Mouse (Mus musculus) heart, adult 9 months (tissue): ENCODE results near the gene Zfyve28.

Experiments
- DNase-seq, 2 experiments: peaks; one replicate each; pipeline ENCODE4 v3.0.0; 2022; ENCODE audit warnings: low spot score in 2 of 2

Zfyve28 gene

GRCm38 (mm10) chr5:34252307-34252966 lies 35.8 kb downstream of the Zfyve28 start:
- DNase-seq = no peak

- DNase-seq = no peak
These were observed 36.5 kb downstream of the Zfyve28 start for GRCm38 (mm10) chr5:34251794-34252193.

GRCm38 (mm10) chr5:34250090-34250489 lies 38.2 kb downstream of the Zfyve28 start:
- no peak for DNase-seq

DNA sequence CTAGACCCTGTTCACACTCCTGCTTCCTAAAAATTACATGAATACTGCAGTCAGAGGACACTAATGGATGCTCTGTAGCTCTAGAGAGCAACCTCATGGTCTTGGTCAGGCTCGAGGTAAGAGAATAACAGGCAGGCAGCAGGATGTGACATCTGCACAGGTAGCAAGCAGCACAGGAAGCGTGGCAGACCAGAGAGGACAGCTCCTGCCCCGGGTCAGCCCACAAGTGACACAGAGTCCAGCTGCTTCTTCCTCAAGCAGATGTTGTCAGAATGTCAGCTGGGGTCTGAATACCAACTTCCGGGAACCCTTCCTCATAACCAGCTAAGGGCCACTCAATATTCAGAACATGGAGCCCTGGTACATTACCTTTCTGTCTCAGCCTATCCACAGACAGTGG lies 39.1 kb downstream of the Zfyve28 start:
- no peak for DNase-seq

- no peak for DNase-seq
These were observed 41.8 kb downstream of the Zfyve28 start for GRCm38 (mm10) chr5:34246443-34246842.

DNA sequence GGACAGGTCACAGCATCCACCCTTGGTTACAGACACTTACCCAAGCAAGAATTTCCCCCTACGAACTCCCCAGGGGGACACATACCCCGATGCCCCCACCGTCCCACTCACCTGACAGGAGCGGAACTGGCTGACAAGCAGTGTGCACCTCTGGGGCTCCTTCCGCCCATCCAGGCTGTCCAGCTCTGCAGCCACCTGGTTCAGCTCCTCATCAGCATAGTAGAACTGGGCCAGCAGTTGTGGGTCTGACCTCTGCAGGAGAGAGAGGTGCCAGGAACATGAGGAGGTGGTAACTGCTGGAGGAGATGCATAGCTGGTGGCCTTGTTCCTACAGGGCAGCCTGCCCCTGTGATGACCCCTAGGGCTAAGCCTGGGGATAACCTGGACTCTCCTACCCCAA lies 45.2 kb downstream of the Zfyve28 start:
- no peak for DNase-seq

- peak; percentile 68 to 69 for DNase-seq
These were observed 45.9 kb downstream of the Zfyve28 start for GRCm38 (mm10) chr5:34242224-34242963.

DNA sequence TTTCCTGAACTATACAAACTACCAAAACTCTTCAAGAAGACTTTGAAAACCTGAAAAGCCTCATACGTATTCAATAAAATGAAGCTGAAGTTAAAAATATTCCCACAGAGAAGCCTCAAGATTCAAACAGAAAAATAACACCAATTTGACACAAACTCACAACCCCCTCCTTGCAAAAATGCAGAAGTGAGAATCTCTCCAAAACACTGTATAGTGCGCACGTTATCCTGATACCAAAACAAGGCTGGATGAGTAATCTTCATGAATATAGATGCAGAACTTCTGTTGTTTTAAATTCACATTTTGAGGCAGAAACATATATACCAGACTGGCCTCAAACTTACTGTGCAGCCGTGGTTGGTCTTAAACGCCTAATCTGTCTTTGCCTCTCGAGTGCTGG lies 49.8 kb downstream of the Zfyve28 start:
- DNase-seq = no peak

- DNase-seq = no peak
These were observed 52.3 kb downstream of the Zfyve28 start for GRCm38 (mm10) chr5:34235898-34236420.

- DNase-seq = no peak
These were observed 53.2 kb downstream of the Zfyve28 start for GRCm38 (mm10) chr5:34235056-34235455.

- no peak for DNase-seq
These were observed 55.1 kb downstream of the Zfyve28 start for GRCm38 (mm10) chr5:34233221-34233515.

DNA sequence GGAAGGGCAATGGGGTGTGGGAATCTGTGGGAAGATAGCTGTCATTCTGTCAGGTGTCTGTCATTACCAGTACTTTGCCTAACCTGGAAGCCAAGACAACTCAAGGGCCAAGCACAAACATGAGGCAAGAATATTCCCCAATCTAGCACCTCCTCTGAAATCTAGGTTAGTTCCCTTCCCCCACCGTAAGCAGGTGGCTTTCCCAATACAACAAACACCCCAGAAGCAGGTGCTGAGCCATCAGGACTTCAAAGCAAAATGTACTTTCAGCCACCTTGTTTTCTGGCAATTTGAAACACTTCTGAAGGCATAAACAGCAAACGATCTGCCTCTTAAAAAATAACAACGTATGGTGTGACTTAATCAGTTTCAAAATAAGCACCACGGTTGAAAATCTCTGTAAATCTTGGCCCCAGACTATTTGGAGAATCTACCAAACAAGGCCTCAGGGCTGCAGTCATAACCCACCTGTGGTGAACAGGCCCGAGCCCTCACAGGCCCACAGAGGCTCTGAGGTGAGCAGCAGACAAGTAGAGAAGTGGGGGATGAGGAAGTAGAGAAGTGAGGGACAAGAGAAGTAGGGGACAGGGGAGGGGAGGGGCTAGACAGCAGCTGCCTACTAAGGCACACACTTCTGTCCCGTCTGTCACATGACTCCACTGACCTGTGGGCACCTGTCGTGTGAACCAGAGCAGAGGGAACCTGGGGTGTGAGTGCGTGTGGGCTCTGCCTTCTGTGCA lies 55.6 kb downstream of the Zfyve28 start:
- DNase-seq = no peak

DNA sequence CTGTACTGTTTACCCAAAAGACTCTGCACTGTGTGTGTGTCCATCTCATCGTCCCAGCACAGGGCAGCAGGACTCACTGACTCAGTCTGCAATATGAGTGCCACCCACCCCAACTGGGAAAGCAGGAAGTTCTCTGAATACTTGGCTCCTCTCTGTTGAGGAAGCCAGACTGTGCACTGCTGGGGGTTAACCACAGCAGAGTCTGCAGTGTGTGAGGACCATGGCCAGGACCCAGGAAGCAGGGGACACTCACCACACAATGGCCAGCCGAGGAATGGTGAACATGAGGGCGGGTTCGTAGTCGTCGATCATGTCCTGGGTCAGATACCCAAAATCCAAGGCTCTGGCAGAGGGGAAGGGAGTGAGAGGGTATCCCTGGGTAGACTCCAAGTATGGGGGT lies 56.3 kb downstream of the Zfyve28 start:
- no peak for DNase-seq

- DNase-seq = no peak
These were observed 57.4 kb downstream of the Zfyve28 start for GRCm38 (mm10) chr5:34230599-34231485.

- no peak for DNase-seq
These were observed 58.7 kb downstream of the Zfyve28 start for GRCm38 (mm10) chr5:34229503-34229902.

- peak in 1 of 2 experiments; percentile 18 for DNase-seq
These were observed 62.7 kb downstream of the Zfyve28 start for GRCm38 (mm10) chr5:34225516-34225915.

- DNase-seq = no peak
These were observed 63.7 kb downstream of the Zfyve28 start for GRCm38 (mm10) chr5:34224515-34224914.

GRCm38 (mm10) chr5:34220001-34220400 lies 68.2 kb downstream of the Zfyve28 start:
- DNase-seq = no peak

DNA sequence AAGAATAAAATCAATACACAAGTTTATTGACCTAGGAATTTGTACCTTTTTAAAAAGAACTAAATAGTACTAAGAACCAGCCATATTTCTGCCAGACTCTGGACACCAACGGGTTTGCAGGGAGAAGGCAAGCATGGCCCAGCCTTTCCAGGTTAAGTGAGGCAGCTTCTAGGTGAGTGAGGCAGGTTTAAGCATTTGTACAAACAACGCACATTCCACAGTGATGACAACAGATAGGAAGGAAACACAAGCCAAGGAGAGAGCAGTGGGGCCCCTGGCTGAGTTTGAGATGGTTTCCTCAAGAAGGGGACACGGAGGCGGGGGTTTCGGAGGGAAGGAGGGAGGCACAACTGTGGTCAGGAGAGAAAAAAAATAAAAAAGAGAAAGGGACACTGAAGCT lies 69.6 kb downstream of the Zfyve28 start:
- DNase-seq = no peak

GRCm38 (mm10) chr5:34217756-34218155 lies 70.5 kb downstream of the Zfyve28 start:
- DNase-seq = peak; percentile 24 to 29

GRCm38 (mm10) chr5:34216025-34216424 lies 72.2 kb downstream of the Zfyve28 start:
- no peak for DNase-seq

- DNase-seq = no peak
These were observed 74.6 kb downstream of the Zfyve28 start for GRCm38 (mm10) chr5:34213659-34214058.
